Mouse (Mus musculus): ENCODE measurements around the gene Bcr.

Bcr gene

GRCm38 (mm10) chr10:75135518-75136162, 75.2 kb downstream of the Bcr start:
- no peak for DNase-seq

- no peak for DNase-seq
These were observed 76.8 kb downstream of the Bcr start for GRCm38 (mm10) chr10:75137148-75137547.

GRCm38 (mm10) chr10:75145221-75145620, 84.8 kb downstream of the Bcr start:
- DNase-seq = no peak

GRCm38 (mm10) chr10:75146001-75146400, 85.6 kb downstream of the Bcr start:
- DNase-seq = no peak

GRCm38 (mm10) chr10:75146619-75147018, 86.2 kb downstream of the Bcr start:
- DNase-seq = no peak

GRCm38 (mm10) chr10:75148295-75148694, 87.9 kb downstream of the Bcr start:
- no peak for DNase-seq

GRCm38 (mm10) chr10:75150361-75150760, 90.0 kb downstream of the Bcr start:
- no peak for DNase-seq

- DNase-seq = peak; percentile 86
These were observed 90.9 kb downstream of the Bcr start for GRCm38 (mm10) chr10:75151311-75151710.

- peak; percentile 66 for DNase-seq
These were observed 96.4 kb downstream of the Bcr start for GRCm38 (mm10) chr10:75156835-75157234.

GRCm38 (mm10) chr10:75157713-75158112, 97.3 kb downstream of the Bcr start:
- no peak for DNase-seq

GRCm38 (mm10) chr10:75158356-75158755, 98.0 kb downstream of the Bcr start:
- DNase-seq = no peak

- peak; percentile 55 for DNase-seq
These were observed 99.9 kb downstream of the Bcr start for GRCm38 (mm10) chr10:75160171-75160900.

- DNase-seq = no peak
These were observed 105.6 kb downstream of the Bcr start for GRCm38 (mm10) chr10:75165825-75166481.

GRCm38 (mm10) chr10:75166601-75167000, 106.2 kb downstream of the Bcr start:
- no peak for DNase-seq

- DNase-seq = peak; percentile 53
These were observed 109.9 kb downstream of the Bcr start for GRCm38 (mm10) chr10:75170207-75170850.

- DNase-seq = no peak
These were observed 112.7 kb downstream of the Bcr start for GRCm38 (mm10) chr10:75173056-75173455.

GRCm38 (mm10) chr10:75173712-75174111, 113.3 kb downstream of the Bcr start:
- DNase-seq = no peak

GRCm38 (mm10) chr10:75176494-75176893, 116.1 kb downstream of the Bcr start:
- peak; percentile 48 for DNase-seq

- no peak for DNase-seq
These were observed 118.5 kb downstream of the Bcr start for GRCm38 (mm10) chr10:75178911-75179310.

- DNase-seq = peak; percentile 81
These were observed 121.9 kb downstream of the Bcr start for GRCm38 (mm10) chr10:75182151-75182774.

- DNase-seq = no peak
These were observed 124.4 kb downstream of the Bcr start for GRCm38 (mm10) chr10:75184826-75185225.

GRCm38 (mm10) chr10:75186551-75186950, 126.2 kb downstream of the Bcr start:
- DNase-seq = no peak

All from kidney, postnatal 14 days (tissue).